Mouse (Mus musculus) CH12.LX (cell line): ENCODE results near the gene Scrn3. TPM values are rescaled to one million over a fixed set of nuclear protein-coding genes. Genes with fewer than 3 reads are reported as not detected.

ENCODE experiments used
- DNase-seq: peaks from one replicate; pipeline ENCODE4 v3.0.0-alpha.2; 2013; ENCODE audit errors: extremely low read depth
- H3K27ac ChIP-seq: 2 replicates; pipeline ENCODE4 v1.5.1; 2012; ENCODE audit warnings: low read depth, mild to moderate bottlenecking, control low read depth, moderate library complexity; ENCODE audit not compliant: insufficient read depth
- H3K27me3 ChIP-seq: replicated peaks from 2 replicates; pipeline ENCODE3; 2012; ENCODE audit warnings: inconsistent platforms
- H3K36me3 ChIP-seq, 2 experiments: replicated peaks in 1 of 2; 2 replicates each; pipeline versions ENCODE3 to v1.6.1; 2012; ENCODE audit warnings: inconsistent platforms in 1 of 2, low read length in 1 of 2, mild to moderate bottlenecking in 1 of 2, mixed read lengths in 1 of 2, moderate library complexity in 1 of 2; ENCODE audit not compliant: control insufficient read depth in 1 of 2, insufficient read depth in 1 of 2
- H3K4me1 ChIP-seq, 2 experiments: 2 replicates each; pipeline ENCODE4 v1.6.1; 2012; ENCODE audit warnings: inconsistent platforms in 1 of 2, moderate library complexity in 1 of 2; ENCODE audit not compliant: insufficient read depth in 2 of 2, control insufficient read depth in 1 of 2
- H3K4me2 ChIP-seq: 2 replicates; pipeline ENCODE4 v1.6.1; 2012; ENCODE audit warnings: low read depth, mild to moderate bottlenecking, control low read depth; ENCODE audit not compliant: poor library complexity, insufficient read depth, severe bottlenecking
- H3K4me3 ChIP-seq, 3 experiments: fragments of 150-350 bp in 1 of 3; sonication (generic) in 1 of 3; replicated peaks in 1 of 3; 2 replicates each; pipeline versions ENCODE3 to v1.5.1; 2011 to 2012; ENCODE audit warnings: low read depth in 2 of 3, low read length in 2 of 3, mild to moderate bottlenecking in 2 of 3, moderate library complexity in 2 of 3, control low read depth in 1 of 3, improper control_type of control experiment in 1 of 3, inconsistent platforms in 1 of 3, mixed read lengths in 1 of 3; ENCODE audit not compliant: poor library complexity in 1 of 3
- H3K79me2 ChIP-seq: replicated peaks from 2 replicates; pipeline ENCODE4 v1.6.1; 2012; ENCODE audit warnings: mild to moderate bottlenecking, moderate library complexity; ENCODE audit not compliant: control insufficient read depth, poor library complexity, insufficient read depth, severe bottlenecking; ENCODE audit errors: extremely low read depth
- H3K9ac ChIP-seq: 2 replicates; pipeline ENCODE4 v1.6.1; 2012; ENCODE audit warnings: low read depth, mild to moderate bottlenecking, control low read depth, moderate library complexity; ENCODE audit not compliant: insufficient read depth
- H3K9me3 ChIP-seq: replicated peaks from 2 replicates; pipeline ENCODE3; 2012; ENCODE audit warnings: low read length, inconsistent platforms, mixed read lengths
- BHLHE40 ChIP-seq: IDR thresholded peaks from 2 replicates; pipeline ENCODE4 v1.6.1; 2011; ENCODE audit warnings: mild to moderate bottlenecking, low read depth, low read length, improper control_type of control experiment
- CHD2 ChIP-seq: IDR thresholded peaks from 2 replicates; pipeline ENCODE4 v1.6.1; 2011; ENCODE audit warnings: low read length, improper control_type of control experiment
- E2F4 ChIP-seq: IDR thresholded peaks from 2 replicates; pipeline ENCODE4 v1.6.1; 2011; ENCODE audit warnings: low read depth, low read length, improper control_type of control experiment; ENCODE audit not compliant: insufficient replicate concordance
- EP300 ChIP-seq: IDR thresholded peaks from 2 replicates; pipeline ENCODE4 v1.6.1; 2011; ENCODE audit warnings: low read length, improper control_type of control experiment
- ETS1 ChIP-seq: conservative IDR thresholded peaks from 2 replicates; pipeline ENCODE4 v1.6.1; 2012; ENCODE audit warnings: low read depth, mild to moderate bottlenecking, inconsistent platforms, low read length, improper control_type of control experiment, moderate library complexity
- HCFC1 ChIP-seq: IDR thresholded peaks from 2 replicates; pipeline ENCODE4 v1.6.1; 2012; ENCODE audit warnings: low read depth, mild to moderate bottlenecking, inconsistent platforms, low read length, improper control_type of control experiment
- IRF4 ChIP-seq: IDR thresholded peaks from 2 replicates; pipeline ENCODE4 v1.6.1; 2014; ENCODE audit warnings: low read depth, mild to moderate bottlenecking, inconsistent platforms, low read length, improper control_type of control experiment
- MAFK ChIP-seq: IDR thresholded peaks from 2 replicates; pipeline ENCODE4 v1.6.1; 2011; ENCODE audit warnings: low read length, improper control_type of control experiment; ENCODE audit not compliant: insufficient replicate concordance
- MAX ChIP-seq: IDR thresholded peaks from 2 replicates; pipeline ENCODE4 v1.6.1; 2011; ENCODE audit warnings: low read length, improper control_type of control experiment
- MAZ ChIP-seq: IDR thresholded peaks from 2 replicates; pipeline ENCODE4 v1.6.1; 2012; ENCODE audit warnings: low read depth, mild to moderate bottlenecking, inconsistent platforms, low read length, improper control_type of control experiment, moderate library complexity
- MXI1 ChIP-seq: IDR thresholded peaks from 2 replicates; pipeline ENCODE4 v1.6.1; 2011; ENCODE audit warnings: mild to moderate bottlenecking, low read depth, low read length, improper control_type of control experiment
- MYC ChIP-seq: IDR thresholded peaks from 2 replicates; pipeline ENCODE4 v1.6.1; 2011; ENCODE audit warnings: low read depth, mild to moderate bottlenecking, improper control_type of control experiment, low read length
- NELFE ChIP-seq: IDR thresholded peaks from 2 replicates; pipeline ENCODE4 v1.6.1; 2011; ENCODE audit warnings: low read depth, low read length, improper control_type of control experiment
- NRF1 ChIP-seq: IDR thresholded peaks from 2 replicates; pipeline ENCODE4 v1.6.1; 2014; ENCODE audit warnings: low read depth, mild to moderate bottlenecking, inconsistent platforms, low read length, improper control_type of control experiment, moderate library complexity
- POLR2A ChIP-seq: IDR thresholded peaks from 2 replicates; pipeline ENCODE4 v1.6.1; 2011; ENCODE audit warnings: low read depth, mild to moderate bottlenecking, improper control_type of control experiment, low read length
- SIN3A ChIP-seq: IDR thresholded peaks from 2 replicates; pipeline ENCODE4 v1.6.1; 2012; ENCODE audit warnings: low read length, improper control_type of control experiment, inconsistent platforms
- SMC3 ChIP-seq: IDR thresholded peaks from 2 replicates; pipeline ENCODE4 v1.6.1; 2011; ENCODE audit warnings: low read depth, low read length, improper control_type of control experiment
- USF1 ChIP-seq: IDR thresholded peaks from 2 replicates; pipeline ENCODE4 v1.6.1; 2014; ENCODE audit warnings: low read depth, mild to moderate bottlenecking, inconsistent platforms, low read length, improper control_type of control experiment
- ZC3H11A ChIP-seq: IDR thresholded peaks from 2 replicates; pipeline ENCODE4 v1.6.1; 2012; ENCODE audit warnings: low read depth, mild to moderate bottlenecking, inconsistent platforms, low read length, improper control_type of control experiment
- ZKSCAN1 ChIP-seq: IDR thresholded peaks from 2 replicates; pipeline ENCODE4 v1.6.1; 2012; ENCODE audit warnings: low read depth, inconsistent platforms, low read length, improper control_type of control experiment, borderline replicate concordance
- ZMIZ1 ChIP-seq: IDR thresholded peaks from 2 replicates; pipeline ENCODE4 v1.6.1; 2012; ENCODE audit warnings: low read depth, mild to moderate bottlenecking, inconsistent platforms, low read length, improper control_type of control experiment
- dilution Hi-C: fragments of 300-500 bp; cut with MboI; formaldehyde crosslinking; loops from 2 replicates; pipeline ENCODE4 v1.14.3; 2020; ENCODE audit warnings: low sequenced_read_pairs; ENCODE audit not compliant: extremely low pct_unique_long_range_greater_than_20kb, extremely low pct_ligation_motif_present
- in situ Hi-C: fragments of 300-500 bp; cut with MboI; formaldehyde crosslinking; loops from 3 replicates; pipeline ENCODE4 v1.14.3; 2019; ENCODE audit warnings: low sequenced_read_pairs, low pct_ligation_motif_present, low pct_unique_long_range_greater_than_20kb, mixed read lengths
- polyA plus RNA-seq: library from polyadenylated mRNA; unstranded; fragments of >175 nt; gene quantifications from 2 replicates; pipeline ENCODE4 v1.2.1, GENCODE M21; 2012; ENCODE audit warnings: low read depth; ENCODE audit not compliant: insufficient read length
- total RNA-seq, 2 experiments: library from RNA; depleted of rRNA; stranded (reverse); fragments of 300-350 nt in 1 of 2; fragments of >200 nt in 1 of 2; gene quantifications; 2 replicates each; pipeline ENCODE4 v1.2.3; 2012 to 2014

Gene Scrn3
- total and polyA plus RNA-seq, 3 experiments = 6.6 to 14.8 (median 11.1) TPM

- dilution Hi-C loops (no loop called here), in situ Hi-C loops (loop anchor here (10.0 kb wide), 1 partner anchor 53 kb away; the partner anchor contains the start of gene Ola1)
- no peaks in the 10 kb centered on the region for H3K4me1 ChIP-seq
- H3K4me3 ChIP-seq = no peak overlapping the region
- TF ChIP-seq MAX = no peak
- TF ChIP-seq MYC = no peak
- no peak for TF ChIP-seq SIN3A
- TF ChIP-seq SMC3 = no peak
- TF ChIP-seq CHD2 = no peak
- TF ChIP-seq ZMIZ1 = no peak
- TF ChIP-seq HCFC1 = no peak
- no peak for TF ChIP-seq POLR2A
- TF ChIP-seq ZKSCAN1 = no peak
- TF ChIP-seq E2F4 = no peak
- TF ChIP-seq MAFK = no peak
- TF ChIP-seq NRF1 = no peak
- no peak for TF ChIP-seq EP300
- no peak for TF ChIP-seq MXI1
- no peak for TF ChIP-seq NELFE
- no peak for TF ChIP-seq ETS1
- TF ChIP-seq USF1 = no peak
- TF ChIP-seq BHLHE40 = no peak
- no peak for TF ChIP-seq ZC3H11A
- TF ChIP-seq IRF4 = no peak
- H3K79me2 ChIP-seq = no peaks in the 10 kb centered on the region
- no peaks in the 10 kb centered on the region for H3K36me3 ChIP-seq
- DNase-seq = no peak
- no peak overlapping the region for H3K4me2 ChIP-seq
- H3K9ac ChIP-seq = no peak overlapping the region
- H3K27me3 ChIP-seq = peaks cover under 1% of the 10 kb centered on the region
- no peak overlapping the region for H3K27ac ChIP-seq
- H3K9me3 ChIP-seq = peaks cover 12% of the 10 kb centered on the region
These were observed 44.1 kb upstream of the Scrn3 start for GRCm38 (mm10) chr2:73268281-73268680.

- H3K27me3 ChIP-seq = peaks cover 6% of the 10 kb centered on the region
- H3K4me3 ChIP-seq = no peak overlapping the region
- no peaks in the 10 kb centered on the region for H3K4me1 ChIP-seq
These were observed 43.5 kb upstream of the Scrn3 start for GRCm38 (mm10) chr2:73268836-73269395.

More at GRCm38 (mm10) chr2:73268836-73269395, 43.5 kb upstream of the Scrn3 start:
- Histone ChIP-seq H3K9ac (no peak overlapping the region), H3K4me2 (no peak overlapping the region), H3K9me3 (peaks cover 18% of the 10 kb centered on the region), H3K27ac (no peak overlapping the region), H3K36me3 (no peaks in the 10 kb centered on the region), H3K79me2 (no peaks in the 10 kb centered on the region)
- in situ Hi-C loops (loop anchor here (10.0 kb wide), 1 partner anchor 54 kb away; the partner anchor contains the start of gene Ola1), dilution Hi-C loops (no loop called here)
- no peak for TF ChIP-seq MAZ
- TF ChIP-seq ETS1 = no peak
- no peak for TF ChIP-seq MAX
- TF ChIP-seq POLR2A = no peak
- DNase-seq = no peak
